Mouse (Mus musculus) liver, embryonic 14.5 days (tissue): ENCODE data around the gene Smurf2.

Experiments
- CTCF ChIP-seq: IDR thresholded peaks from 2 replicates; pipeline ENCODE4 v1.5.1; 2016; ENCODE audit warnings: antibody characterized with exemption, low read depth, control low read depth
- EP300 ChIP-seq: IDR thresholded peaks from 2 replicates; pipeline ENCODE4 v1.6.1; 2016; ENCODE audit warnings: antibody characterized with exemption, low read depth

- TF ChIP-seq CTCF (no peak), EP300 (no peak)
These were observed 6.7 kb upstream of the Smurf2 start for GRCm38 (mm10) chr11:106927226-106927625.
